ENCODE assay signal across 8 mouse cellular contexts in the genomic region with DNA sequence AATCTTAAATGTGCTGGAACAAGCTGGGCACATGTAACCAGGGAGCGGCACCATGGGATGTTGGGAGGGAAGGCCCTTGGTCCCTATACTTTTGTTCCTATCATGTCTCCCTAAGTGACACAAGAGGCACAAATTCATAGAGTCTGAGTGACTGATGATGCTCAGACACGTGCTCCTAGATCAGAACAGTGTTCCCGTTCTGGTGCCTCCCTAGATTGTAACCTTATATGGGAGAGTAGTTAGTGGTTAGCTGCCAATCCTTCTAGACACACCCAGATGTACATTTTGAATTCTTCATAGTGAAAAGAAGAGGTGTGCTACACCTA. TPM values are rescaled to one million over a fixed set of nuclear protein-coding genes. Genes with fewer than 3 reads are reported as not detected.
DNase-seq lines count a peak whose midpoint lies in the region; ATAC-seq and TF ChIP-seq lines count a peak whose summit lies in the region.

No protein-coding gene starts in this region.

- TF ChIP-seq CTCF in E14TG2a.4 (conservative IDR thresholded peaks at IDR 0.05; ENCODE audit: low read length) = no peak
- no peak for TF ChIP-seq CTCF in forebrain, postnatal 0 days (IDR thresholded peaks at IDR 0.05; ENCODE audit: low read depth)
- TF ChIP-seq CTCF in liver, postnatal 0 days (IDR thresholded peaks at IDR 0.05; ENCODE audit: low read depth) = no peak

- H3K9me3 ChIP-seq in E14TG2a.4 (ENCODE audit: low read length) = no peaks in the 10 kb centered on the region
- H3K9me3 ChIP-seq in forebrain, postnatal 0 days (ENCODE audit: low read length) = no peaks in the 10 kb centered on the region
- no peaks in the 10 kb centered on the region for H3K9me3 ChIP-seq in liver, postnatal 0 days (ENCODE audit: low read length)

- TF ChIP-seq EP300 in liver, postnatal 0 days (IDR thresholded peaks at IDR 0.05; ENCODE audit: low read depth) = no peak

- peaks cover 27% of the 10 kb centered on the region for H3K36me3 ChIP-seq in E14TG2a.4 (ENCODE audit: insufficient read depth, low read length)
- peaks cover 4% of the 10 kb centered on the region; the same call in 1 of the 2 replicates for H3K36me3 ChIP-seq in forebrain, postnatal 0 days (ENCODE audit: insufficient read depth)
- 0 out of 2 replicates have a peak, but pooled peaks cover 4% of the 10 kb centered on the region for H3K36me3 ChIP-seq in liver, postnatal 0 days (replicated peaks; ENCODE audit: insufficient read depth, low read length)

- WGBS in forebrain, postnatal 0 days = 28% methylated on average over 3 of the region's 3 CpGs
- 35% methylated on average over 3 of the region's 3 CpGs for WGBS in liver, postnatal 0 days (ENCODE audit: insufficient replicate concordance)

- peaks cover 13% of the 10 kb centered on the region for H3K4me1 ChIP-seq in E14TG2a.4 (replicated peaks; ENCODE audit: low read depth, low read length)
- no peaks in the 10 kb centered on the region for H3K4me1 ChIP-seq in forebrain, postnatal 0 days (ENCODE audit: insufficient read depth)
- H3K4me1 ChIP-seq in liver, postnatal 0 days (ENCODE audit: insufficient read depth) = peaks cover 5% of the 10 kb centered on the region; the same call in 1 of the 2 replicates

- no peaks in the 10 kb centered on the region for H3K27me3 ChIP-seq in E14TG2a.4 (ENCODE audit: insufficient read depth, low read length)
- H3K27me3 ChIP-seq in forebrain, postnatal 0 days (ENCODE audit: insufficient read depth, low read length) = no peaks in the 10 kb centered on the region
- H3K27me3 ChIP-seq in liver, postnatal 0 days (ENCODE audit: insufficient read depth, low read length) = no peaks in the 10 kb centered on the region; the same call in 1 of the 2 replicates

- H3K9ac ChIP-seq in forebrain, postnatal 0 days = peak overlapping the region; percentile 58
- H3K9ac ChIP-seq in liver, postnatal 0 days (replicated peaks) = peak overlapping the region; percentile 42

- H3K4me3 ChIP-seq in E14TG2a.4 (replicated peaks; ENCODE audit: low read length) = peak overlapping the region; percentile 77
- peak overlapping the region; percentile 53 for H3K4me3 ChIP-seq in forebrain, postnatal 0 days (ENCODE audit: low read depth, low read length)
- H3K4me3 ChIP-seq in liver, postnatal 0 days (ENCODE audit: low read depth, low read length) = peak overlapping the region; percentile 68

- peak; percentile 34 for DNase-seq in cerebellum, adult 8-10 months
- DNase-seq in cerebellum, postnatal 25 days = no peak
- no peak for DNase-seq in forebrain, postnatal 0 days
- no peak for DNase-seq in liver, postnatal 0 days
- no peak for DNase-seq in yolk sac, embryonic 10.5 days (ENCODE audit: low spot score)
- DNase-seq in embryo, embryonic 9.5 days (ENCODE audit: extremely low spot score) = no peak
- DNase-seq in adrenal gland, postnatal 14 days = no peak

- peak overlapping the region; percentile 96 for H3K27ac ChIP-seq in forebrain, postnatal 0 days (ENCODE audit: low read depth, low read length)
- H3K27ac ChIP-seq in liver, postnatal 0 days (ENCODE audit: low read depth) = peak overlapping the region; percentile 77

- ATAC-seq in forebrain, postnatal 0 days = peak; percentile 61
- peak; percentile 5; the same call in 1 of the 2 replicates for ATAC-seq in liver, postnatal 0 days

- H3K4me2 ChIP-seq in forebrain, postnatal 0 days (ENCODE audit: low read depth) = peak overlapping the region; percentile 46
- H3K4me2 ChIP-seq in liver, postnatal 0 days (ENCODE audit: low read depth, low read length) = peak overlapping the region; percentile 76

RNA-seq across cellular contexts. Expression of gene Rpl10, which starts 0.9 kb away (rescaled TPM):
- total RNA-seq in forebrain, postnatal 0 days (2014; rRNA removed) = 2,018 and 2,171 TPM in 2 replicates
- 467 and 512 TPM in 2 replicates for polyA plus RNA-seq in forebrain, postnatal 0 days (2015; fragmentation: Nextera tagmentation; extraction: Ambion mirVana)
- 438 and 471 TPM in 2 replicates for polyA plus RNA-seq in liver, postnatal 0 days (2015; fragmentation: Nextera tagmentation; extraction: Ambion mirVana)
- 289 and 296 TPM in 2 replicates for total RNA-seq in adrenal gland, postnatal 14 days (2021)

RNA-seq across cellular contexts. Expression of gene Taz, which starts 12.0 kb away (rescaled TPM):
- 54.5 and 80.6 TPM in 2 replicates for total RNA-seq in forebrain, postnatal 0 days (2014; rRNA removed)
- 45.7 and 58.1 TPM in 2 replicates for polyA plus RNA-seq in forebrain, postnatal 0 days (2015; fragmentation: Nextera tagmentation; extraction: Ambion mirVana)
- polyA plus RNA-seq in liver, postnatal 0 days (2015; fragmentation: Nextera tagmentation; extraction: Ambion mirVana) = 30.4 and 31.2 TPM in 2 replicates
- total RNA-seq in adrenal gland, postnatal 14 days (2021) = 61.6 and 72.0 TPM in 2 replicates

RNA-seq across cellular contexts. Expression of gene Dnase1l1, which starts 12.4 kb away (rescaled TPM):
- 1.3 and 2.2 TPM in 2 replicates for total RNA-seq in forebrain, postnatal 0 days (2014; rRNA removed)
- polyA plus RNA-seq in forebrain, postnatal 0 days (2015; fragmentation: Nextera tagmentation; extraction: Ambion mirVana) = 3.1 and 3.4 TPM in 2 replicates
- polyA plus RNA-seq in liver, postnatal 0 days (2015; fragmentation: Nextera tagmentation; extraction: Ambion mirVana) = 10.0 and 10.8 TPM in 2 replicates
- 9.0 and 12.7 TPM in 2 replicates for total RNA-seq in adrenal gland, postnatal 14 days (2021)

RNA-seq across cellular contexts. Expression of gene Emd, which starts 15.2 kb away (rescaled TPM):
- 51.6 and 73.2 TPM in 2 replicates for total RNA-seq in forebrain, postnatal 0 days (2014; rRNA removed)
- polyA plus RNA-seq in forebrain, postnatal 0 days (2015; fragmentation: Nextera tagmentation; extraction: Ambion mirVana) = 16.9 and 21.0 TPM in 2 replicates
- 6.8 and 7.4 TPM in 2 replicates for polyA plus RNA-seq in liver, postnatal 0 days (2015; fragmentation: Nextera tagmentation; extraction: Ambion mirVana)
- total RNA-seq in adrenal gland, postnatal 14 days (2021) = 56.8 and 67.7 TPM in 2 replicates

RNA-seq across cellular contexts. Expression of gene Flna, which starts 20.1 kb away (rescaled TPM):
- total RNA-seq in forebrain, postnatal 0 days (2014; rRNA removed) = 327 and 336 TPM in 2 replicates
- 35.5 and 45.1 TPM in 2 replicates for polyA plus RNA-seq in forebrain, postnatal 0 days (2015; fragmentation: Nextera tagmentation; extraction: Ambion mirVana)
- 30.2 and 34.1 TPM in 2 replicates for polyA plus RNA-seq in liver, postnatal 0 days (2015; fragmentation: Nextera tagmentation; extraction: Ambion mirVana)
- 138 and 176 TPM in 2 replicates for total RNA-seq in adrenal gland, postnatal 14 days (2021)
